Mouse (Mus musculus): ENCODE measurements around the gene Pwwp2b. TPM values are rescaled to one million over a fixed set of nuclear protein-coding genes. Genes with fewer than 3 reads are reported as not detected.

The Pwwp2b gene
- polyA plus RNA-seq, 1 experiment from 2014 or later = 5.2 TPM

DNA sequence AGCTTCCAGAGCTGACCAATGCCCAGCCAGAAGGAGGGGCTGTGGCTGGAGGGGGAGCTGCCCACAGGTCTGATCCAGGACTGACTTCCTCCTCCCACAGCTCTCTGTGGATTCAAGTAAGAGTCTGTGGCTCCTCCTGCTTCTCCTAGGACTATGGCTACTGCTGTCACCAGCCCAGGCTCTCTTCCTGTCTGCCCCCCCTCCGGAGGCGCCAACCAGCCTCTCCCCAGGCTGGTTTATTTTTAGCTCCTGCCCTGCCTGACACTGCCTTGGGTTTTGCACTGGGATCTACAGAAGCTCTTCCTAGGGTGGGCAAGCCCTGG is 25.1 kb downstream of the Pwwp2b start:
- Histone ChIP-seq H3K27me3 (ENCODE audit: insufficient read depth, poor library complexity, severe bottlenecking) (no peaks in the 10 kb centered on the region), H3K27ac (peak overlapping the region; percentile 25), H3K36me3 (no peaks in the 10 kb centered on the region), H3K4me3 (no peak overlapping the region), H3K9me3 (no peaks in the 10 kb centered on the region), H3K4me1 (replicated peaks) (peaks cover 13% of the 10 kb centered on the region; the same call in 1 of the 2 replicates)
- no peak for DNase-seq (ENCODE audit: low spot score)
- 71% methylated on average over 2 of the region's 2 CpGs for WGBS

GRCm38 (mm10) chr7:139275586-139275985 is 27.3 kb downstream of the Pwwp2b start:
- DNase-seq (ENCODE audit: low spot score) = no peak
- Histone ChIP-seq H3K36me3 (no peaks in the 10 kb centered on the region), H3K27ac (no peak overlapping the region), H3K27me3 (ENCODE audit: insufficient read depth, poor library complexity, severe bottlenecking) (no peaks in the 10 kb centered on the region), H3K4me3 (no peak overlapping the region), H3K4me1 (replicated peaks) (peaks cover 30% of the 10 kb centered on the region), H3K9me3 (no peaks in the 10 kb centered on the region)
- 86% methylated on average over 10 of the region's 10 CpGs for WGBS

DNA sequence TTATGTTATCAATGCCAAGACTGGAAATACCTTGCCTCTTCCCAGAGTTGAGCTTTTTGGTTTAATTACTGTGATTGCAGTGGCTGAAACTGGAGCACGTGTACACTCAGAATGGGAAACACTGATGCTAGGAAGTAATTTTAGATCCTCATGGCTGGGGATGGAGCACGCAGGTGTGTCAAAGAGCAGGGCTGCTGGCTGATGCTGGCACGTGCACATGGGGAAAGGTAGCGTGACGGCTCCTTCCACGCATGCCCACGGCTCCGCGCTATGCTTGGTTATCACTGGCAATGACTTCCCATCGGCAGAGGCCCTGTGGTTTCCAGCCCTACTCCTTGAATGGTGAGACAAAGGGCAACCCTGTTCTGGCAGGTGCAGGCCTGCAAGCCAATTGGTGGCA is 27.9 kb downstream of the Pwwp2b start:
- Histone ChIP-seq H3K4me1 (replicated peaks) (peaks cover 35% of the 10 kb centered on the region), H3K9me3 (no peaks in the 10 kb centered on the region), H3K36me3 (no peaks in the 10 kb centered on the region), H3K27me3 (ENCODE audit: insufficient read depth, poor library complexity, severe bottlenecking) (no peaks in the 10 kb centered on the region), H3K27ac (no peak overlapping the region), H3K4me3 (no peak overlapping the region)
- no peak for DNase-seq (ENCODE audit: low spot score)
- WGBS = 91% methylated on average over 10 of the region's 10 CpGs

GRCm38 (mm10) chr7:139277536-139277935 is 29.3 kb downstream of the Pwwp2b start:
- Histone ChIP-seq H3K27ac (no peak overlapping the region), H3K9me3 (no peaks in the 10 kb centered on the region), H3K27me3 (ENCODE audit: insufficient read depth, poor library complexity, severe bottlenecking) (no peaks in the 10 kb centered on the region), H3K36me3 (no peaks in the 10 kb centered on the region), H3K4me1 (replicated peaks) (peaks cover 38% of the 10 kb centered on the region), H3K4me3 (no peak overlapping the region)
- WGBS = 83% methylated on average over 7 of the region's 7 CpGs
- no peak for DNase-seq (ENCODE audit: low spot score)

- H3K36me3 ChIP-seq = no peaks in the 10 kb centered on the region
- H3K27me3 ChIP-seq (ENCODE audit: insufficient read depth, poor library complexity, severe bottlenecking) = no peaks in the 10 kb centered on the region
- WGBS = 75% methylated on average over 5 of the region's 5 CpGs
- peaks cover 31% of the 10 kb centered on the region for H3K4me1 ChIP-seq (replicated peaks)
- H3K9me3 ChIP-seq = no peaks in the 10 kb centered on the region
- peak; percentile 18 for DNase-seq (ENCODE audit: low spot score)
- H3K4me3 ChIP-seq = no peak overlapping the region
- H3K27ac ChIP-seq = peak overlapping the region; percentile 50
These were observed 31.3 kb downstream of the Pwwp2b start for GRCm38 (mm10) chr7:139279571-139279970.

DNA sequence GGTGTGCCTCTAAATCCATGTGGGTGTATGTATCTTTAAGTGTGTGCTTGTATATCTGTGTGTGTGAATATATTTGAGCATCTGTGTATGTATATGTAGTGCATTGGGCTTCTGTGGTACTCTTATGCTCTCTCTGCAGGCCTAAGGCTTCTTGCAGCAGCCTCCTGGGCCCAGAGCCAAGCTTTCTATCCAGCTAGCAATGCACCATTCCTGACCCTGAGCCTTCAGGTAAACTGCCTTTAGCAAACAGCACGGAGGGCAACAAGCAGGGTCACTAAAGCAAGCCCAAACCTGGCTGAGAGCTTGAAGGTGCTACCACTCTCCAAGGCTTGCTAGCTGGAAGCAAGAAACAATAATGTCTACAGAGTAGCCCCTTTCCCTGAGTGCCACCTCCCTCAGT is 31.8 kb downstream of the Pwwp2b start:
- H3K27ac ChIP-seq = peak overlapping the region; percentile 50; the same call in 1 of the 2 replicates

GRCm38 (mm10) chr7:139281195-139281594 is 32.9 kb downstream of the Pwwp2b start:
- Histone ChIP-seq H3K4me3 (no peak overlapping the region), H3K27me3 (ENCODE audit: insufficient read depth, poor library complexity, severe bottlenecking) (no peaks in the 10 kb centered on the region), H3K4me1 (replicated peaks) (peaks cover 31% of the 10 kb centered on the region), H3K9me3 (no peaks in the 10 kb centered on the region), H3K36me3 (no peaks in the 10 kb centered on the region), H3K27ac (peak overlapping the region; percentile 77)
- 52% methylated on average over 2 of the region's 2 CpGs for WGBS
- peak; percentile 17 for DNase-seq (ENCODE audit: low spot score)

More for the DNA sequence above, 31.8 kb downstream of the Pwwp2b start:
- H3K9me3 ChIP-seq = no peaks in the 10 kb centered on the region
- no peaks in the 10 kb centered on the region for H3K36me3 ChIP-seq
- no peak for DNase-seq (ENCODE audit: low spot score)
- H3K27me3 ChIP-seq (ENCODE audit: insufficient read depth, poor library complexity, severe bottlenecking) = no peaks in the 10 kb centered on the region
- peaks cover 31% of the 10 kb centered on the region for H3K4me1 ChIP-seq (replicated peaks)
- no peak overlapping the region for H3K4me3 ChIP-seq
- 76% methylated on average over 1 of the region's 1 CpGs for WGBS

GRCm38 (mm10) chr7:139282037-139282436 is 33.8 kb downstream of the Pwwp2b start:
- DNase-seq (ENCODE audit: low spot score) = no peak
- H3K4me3 ChIP-seq = no peak overlapping the region
- no peaks in the 10 kb centered on the region for H3K36me3 ChIP-seq
- 72% methylated on average over 3 of the region's 3 CpGs for WGBS
- H3K27ac ChIP-seq = no peak overlapping the region
- H3K4me1 ChIP-seq (replicated peaks) = peaks cover 31% of the 10 kb centered on the region
- no peaks in the 10 kb centered on the region for H3K9me3 ChIP-seq
- no peaks in the 10 kb centered on the region for H3K27me3 ChIP-seq (ENCODE audit: insufficient read depth, poor library complexity, severe bottlenecking)

DNA sequence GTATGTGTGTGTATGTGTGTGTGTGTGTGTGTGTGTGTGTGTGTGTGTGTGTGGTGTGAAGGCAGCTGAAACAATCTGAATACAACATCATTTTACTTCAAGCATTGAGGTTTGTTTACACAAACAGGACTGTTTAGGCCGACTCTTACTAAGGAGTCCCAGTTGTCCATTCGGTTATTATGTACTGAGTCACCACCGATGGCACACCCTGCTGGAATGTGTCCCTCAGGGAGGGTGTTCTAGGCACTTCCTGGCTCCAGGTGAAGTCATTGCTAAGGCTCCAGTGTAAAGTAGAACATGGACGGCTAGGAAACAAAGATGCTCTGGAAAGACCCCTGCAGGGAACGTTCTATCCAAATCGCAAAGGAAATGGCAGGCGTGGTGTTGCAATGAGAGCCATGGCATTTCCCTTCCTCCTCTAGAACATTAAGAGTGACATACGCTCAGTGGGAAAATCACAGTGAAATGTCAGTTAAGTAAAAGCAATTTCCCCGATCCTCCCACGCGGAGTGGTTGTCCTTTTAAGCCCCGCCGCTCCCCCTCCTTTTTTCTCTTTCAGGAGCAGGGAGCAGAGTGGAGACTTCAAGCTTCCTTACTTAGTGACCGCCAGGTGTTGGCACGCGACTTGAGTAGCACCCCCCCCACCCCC is 37.1 kb downstream of the Pwwp2b start:
- no peaks in the 10 kb centered on the region for H3K36me3 ChIP-seq
- no peak overlapping the region for H3K27ac ChIP-seq
- no peak overlapping the region for H3K4me3 ChIP-seq
- H3K27me3 ChIP-seq (ENCODE audit: insufficient read depth, poor library complexity, severe bottlenecking) = no peaks in the 10 kb centered on the region
- H3K9me3 ChIP-seq = no peaks in the 10 kb centered on the region
- DNase-seq (ENCODE audit: low spot score) = no peak
- H3K4me1 ChIP-seq (replicated peaks) = peaks cover 17% of the 10 kb centered on the region
- WGBS = 78% methylated on average over 16 of the region's 16 CpGs

- H3K27ac ChIP-seq = no peak overlapping the region
- no peak overlapping the region for H3K4me3 ChIP-seq
- H3K9me3 ChIP-seq = no peaks in the 10 kb centered on the region
- H3K27me3 ChIP-seq (ENCODE audit: insufficient read depth, poor library complexity, severe bottlenecking) = no peaks in the 10 kb centered on the region
- no peak for DNase-seq (ENCODE audit: low spot score)
- H3K4me1 ChIP-seq (replicated peaks) = 0 out of 2 replicates have a peak, but pooled peaks cover 6% of the 10 kb centered on the region
- WGBS = 87% methylated on average over 7 of the region's 7 CpGs
- no peaks in the 10 kb centered on the region for H3K36me3 ChIP-seq
These were observed 40.3 kb downstream of the Pwwp2b start for GRCm38 (mm10) chr7:139288540-139288939.

DNA sequence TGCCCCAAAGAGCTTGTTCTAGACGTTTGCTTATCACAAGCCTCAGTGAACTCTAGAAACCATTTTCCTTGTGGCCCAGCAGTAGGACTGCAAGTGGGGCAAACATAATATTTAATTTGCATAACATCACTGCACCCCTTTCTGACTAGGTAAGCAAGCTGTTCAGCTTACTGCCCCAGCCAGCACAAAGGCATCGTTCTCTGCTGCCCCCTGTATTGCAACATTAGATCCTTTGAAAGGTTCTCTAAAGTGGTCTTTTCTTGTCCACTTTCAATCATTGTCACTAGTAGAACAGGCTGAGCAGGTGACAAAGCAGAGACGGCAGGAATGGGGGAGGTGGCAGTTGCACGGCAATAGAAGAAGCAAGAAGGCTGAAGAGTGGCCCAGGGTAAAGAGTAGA is 45.1 kb downstream of the Pwwp2b start:
- H3K4me3 ChIP-seq = no peak overlapping the region

GRCm38 (mm10) chr7:139294076-139294475 is 45.8 kb downstream of the Pwwp2b start:
- Histone ChIP-seq H3K4me3 (no peak overlapping the region), H3K9me3 (no peaks in the 10 kb centered on the region), H3K4me1 (replicated peaks) (peaks cover 32% of the 10 kb centered on the region), H3K27ac (no peak overlapping the region), H3K27me3 (ENCODE audit: insufficient read depth, poor library complexity, severe bottlenecking) (no peaks in the 10 kb centered on the region), H3K36me3 (no peaks in the 10 kb centered on the region)
- WGBS = 91% methylated on average over 5 of the region's 5 CpGs
- DNase-seq (ENCODE audit: low spot score) = no peak

More for the DNA sequence above, 45.1 kb downstream of the Pwwp2b start:
- H3K36me3 ChIP-seq = no peaks in the 10 kb centered on the region
- no peak for DNase-seq (ENCODE audit: low spot score)
- peaks cover 26% of the 10 kb centered on the region for H3K4me1 ChIP-seq (replicated peaks)
- no peaks in the 10 kb centered on the region for H3K27me3 ChIP-seq (ENCODE audit: insufficient read depth, poor library complexity, severe bottlenecking)
- 66% methylated on average over 4 of the region's 4 CpGs for WGBS
- H3K27ac ChIP-seq = no peak overlapping the region
- no peaks in the 10 kb centered on the region for H3K9me3 ChIP-seq

DNA sequence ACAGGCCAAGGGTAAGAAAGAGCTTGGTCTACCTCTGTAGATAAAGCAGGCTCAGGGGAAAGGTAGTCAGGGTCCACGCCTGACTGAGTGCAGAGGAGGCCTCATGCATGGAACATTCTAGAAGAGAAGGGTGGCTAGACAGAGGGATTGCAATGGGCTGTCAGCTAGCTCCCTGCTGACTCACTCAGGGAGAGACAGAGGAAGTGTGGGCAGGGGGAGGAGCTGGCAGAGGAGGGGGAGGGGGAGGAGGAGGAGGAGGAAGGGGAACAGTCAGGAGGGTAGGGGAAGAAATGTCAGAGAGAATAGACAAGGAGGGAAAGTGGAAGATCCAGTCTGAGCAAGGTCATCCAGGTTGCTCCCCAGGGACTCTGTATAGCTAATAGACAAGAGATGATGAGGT is 47.4 kb downstream of the Pwwp2b start:
- Histone ChIP-seq H3K36me3 (no peaks in the 10 kb centered on the region), H3K4me1 (replicated peaks) (peaks cover 37% of the 10 kb centered on the region), H3K4me3 (no peak overlapping the region), H3K9me3 (no peaks in the 10 kb centered on the region), H3K27me3 (ENCODE audit: insufficient read depth, poor library complexity, severe bottlenecking) (0 out of 2 replicates have a peak, but pooled peaks cover 2% of the 10 kb centered on the region), H3K27ac (peak overlapping the region; percentile 17; the same call in 1 of the 2 replicates)
- 77% methylated on average over 1 of the region's 1 CpGs for WGBS
- DNase-seq (ENCODE audit: low spot score) = no peak

Data from hindbrain, embryonic 10.5 days (tissue).